Mouse (Mus musculus): ENCODE results near the gene Tpp1.

Tpp1 gene

DNA sequence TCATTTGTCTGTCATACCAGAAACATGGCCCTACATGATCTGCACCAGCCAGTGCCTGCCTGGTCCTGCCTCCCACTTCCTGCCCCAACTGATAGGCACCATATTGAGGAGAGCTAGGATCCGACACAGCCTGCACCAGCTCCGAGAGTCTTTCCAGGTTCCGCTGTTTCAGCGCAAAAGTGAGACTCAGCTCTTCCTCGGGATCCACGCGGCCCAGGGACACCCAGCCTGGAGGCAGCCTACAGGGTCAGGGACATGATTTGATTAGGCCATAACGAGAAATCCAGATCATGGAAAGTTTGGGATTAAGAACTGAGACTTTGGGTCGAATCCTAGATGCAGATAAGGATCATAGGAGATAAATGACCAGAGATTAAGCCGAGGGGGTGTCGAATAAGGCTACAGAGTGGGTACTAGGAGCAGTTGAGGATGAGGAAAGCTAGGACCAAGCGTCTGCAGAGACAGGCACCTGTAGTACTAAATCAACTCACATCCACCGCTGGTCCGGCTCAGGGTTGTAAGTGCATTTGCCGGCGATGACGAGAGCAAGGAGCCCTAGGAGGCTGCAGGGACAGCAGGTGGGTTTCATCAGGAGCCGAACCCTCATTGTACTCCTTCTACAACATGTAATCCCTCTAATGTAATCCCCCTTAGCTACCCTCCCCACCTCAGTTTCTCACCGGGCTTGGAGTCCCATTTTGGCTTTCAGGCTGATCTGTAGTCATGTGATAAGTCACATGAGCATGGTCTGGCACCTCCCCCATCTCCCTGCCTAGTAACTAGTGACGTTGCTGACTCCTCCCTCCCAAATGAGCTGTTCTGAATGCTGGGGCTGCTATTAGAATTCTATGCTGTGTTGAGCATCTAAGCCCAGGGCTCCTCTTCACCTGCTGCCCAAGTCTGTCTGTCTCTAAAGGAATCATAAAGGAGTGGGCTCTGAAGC is at the start of gene Tpp1:
Gene Tpp1 (minus strand): TSS at position 745 of the 943 bp plus-strand sequence.
- in situ Hi-C loops (cut with MboI, MseI), result no loop called here

DNA sequence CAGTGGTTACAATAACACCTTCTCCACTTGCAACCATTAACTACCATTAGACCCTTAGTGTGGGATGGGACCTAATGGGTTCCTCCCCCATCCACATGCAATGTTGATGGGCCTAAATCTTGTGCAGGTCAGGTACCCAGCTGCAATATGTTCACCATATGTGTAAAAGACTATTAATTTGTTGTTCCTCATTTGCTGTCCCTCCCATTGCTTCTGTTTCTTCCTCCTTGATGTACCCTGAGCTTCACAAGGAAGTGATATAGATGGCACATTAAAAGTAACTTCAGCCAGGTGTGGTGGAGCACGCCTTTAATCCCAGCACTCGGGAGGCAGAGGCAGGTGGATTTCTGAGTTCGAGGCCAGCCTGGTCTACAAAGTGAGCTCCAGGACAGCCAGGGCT is 44.9 kb upstream of the Tpp1 start:
- in situ Hi-C loops (cut with MboI, MseI), result no loop called here

DNA sequence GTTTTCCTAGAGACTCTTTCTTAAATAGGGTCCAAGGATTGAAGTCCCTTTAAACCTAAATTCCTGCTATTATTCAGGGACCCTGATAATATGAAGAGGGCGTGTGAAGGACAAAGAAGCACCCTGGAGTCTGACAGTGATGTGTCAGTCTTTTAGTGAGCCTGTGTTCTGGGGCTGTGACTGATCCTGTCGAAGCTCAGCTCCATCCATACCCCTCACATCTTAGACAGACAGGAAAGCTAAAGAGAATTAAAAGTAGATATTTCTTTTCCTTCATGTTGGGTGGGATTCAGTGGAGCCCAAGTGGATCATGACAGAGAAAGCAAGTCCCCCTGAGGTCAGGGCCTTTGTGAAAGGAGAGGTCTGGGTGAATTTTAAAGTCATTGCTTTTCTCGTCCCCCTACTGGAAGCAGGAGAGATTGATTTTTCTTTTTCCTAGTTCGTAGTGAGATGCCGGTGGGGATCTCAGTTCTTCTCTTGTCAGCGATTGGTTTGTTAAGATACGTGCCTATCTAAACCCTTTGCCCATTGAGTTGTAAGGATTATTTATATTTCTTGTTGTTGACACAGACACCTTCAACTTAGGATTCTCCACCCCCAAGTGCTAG is 43.8 kb upstream of the Tpp1 start:
- in situ Hi-C loops (cut with MboI, MseI), result no loop called here

DNA sequence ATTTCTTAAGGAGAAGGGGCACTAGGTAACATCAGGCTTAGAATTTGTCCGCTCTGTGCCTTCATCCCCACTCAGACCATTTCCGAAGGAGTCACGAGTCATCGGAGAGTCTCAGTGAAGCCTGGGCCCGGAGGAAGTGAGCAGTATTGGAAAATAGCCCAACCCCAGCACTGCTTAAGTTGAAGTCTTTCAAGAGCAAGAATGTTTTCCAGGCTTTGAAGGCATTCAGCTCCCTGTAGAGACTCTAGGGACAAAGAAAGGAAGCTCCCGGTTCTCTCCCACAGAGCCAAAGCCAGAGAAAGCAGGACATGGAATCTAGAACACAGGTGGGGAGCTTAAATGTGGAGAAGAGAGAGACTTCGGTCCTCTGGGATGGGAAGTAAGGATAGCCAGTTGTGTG is 41.7 kb upstream of the Tpp1 start:
- in situ Hi-C loops (cut with MboI, MseI), result no loop called here

- in situ Hi-C loops (cut with MboI, MseI), result no loop called here
These were observed 39.1 kb upstream of the Tpp1 start for GRCm38 (mm10) chr7:105791147-105791546.

DNA sequence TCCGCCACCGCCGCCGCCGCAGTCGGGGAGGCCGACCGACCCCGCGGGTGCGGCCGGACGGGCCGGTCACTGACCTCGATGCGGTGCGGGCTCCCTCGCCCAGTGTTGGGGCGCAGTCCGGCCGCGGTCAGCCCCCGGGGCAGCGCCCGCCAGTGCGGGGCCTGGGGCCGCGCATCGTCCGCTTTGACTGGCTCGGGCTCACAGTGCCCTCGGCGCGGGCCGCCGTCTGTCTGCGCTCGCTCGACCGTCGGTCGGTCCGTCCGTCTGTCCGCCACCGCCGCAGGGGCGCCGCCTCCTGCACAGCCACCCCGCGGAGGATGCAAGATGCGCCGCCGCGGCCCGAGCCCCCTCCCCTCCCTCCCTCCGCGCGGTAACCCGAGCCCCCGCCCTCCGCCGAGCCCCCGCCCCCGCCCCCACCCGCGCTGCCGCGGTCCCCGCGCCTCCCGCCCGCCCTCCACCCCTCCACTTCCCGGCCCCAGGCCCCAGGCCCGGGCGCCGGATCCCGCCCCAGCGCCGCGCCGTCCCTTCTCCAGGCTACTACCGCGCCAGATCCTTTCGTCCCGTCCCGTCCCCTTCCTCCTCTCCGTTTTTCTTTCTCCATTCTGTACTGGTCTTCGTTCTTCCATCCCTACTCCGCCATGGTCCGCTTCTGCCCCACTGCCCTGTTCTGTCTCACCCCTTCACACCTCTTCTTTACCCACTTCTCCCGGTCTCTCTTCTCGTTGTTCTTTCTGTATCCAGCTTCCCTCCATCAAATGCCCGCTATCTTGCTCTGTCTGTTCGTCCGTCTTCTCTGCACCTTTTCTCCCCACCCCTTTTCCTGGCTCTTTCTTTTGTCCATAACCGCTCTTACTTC is 35.5 kb upstream of the Tpp1 start, which contains the start of gene Dchs1:
Gene Dchs1 (minus strand): TSS at position 370 of the 856 bp plus-strand sequence.
- in situ Hi-C loops (cut with MboI, MseI), result no loop called here

DNA sequence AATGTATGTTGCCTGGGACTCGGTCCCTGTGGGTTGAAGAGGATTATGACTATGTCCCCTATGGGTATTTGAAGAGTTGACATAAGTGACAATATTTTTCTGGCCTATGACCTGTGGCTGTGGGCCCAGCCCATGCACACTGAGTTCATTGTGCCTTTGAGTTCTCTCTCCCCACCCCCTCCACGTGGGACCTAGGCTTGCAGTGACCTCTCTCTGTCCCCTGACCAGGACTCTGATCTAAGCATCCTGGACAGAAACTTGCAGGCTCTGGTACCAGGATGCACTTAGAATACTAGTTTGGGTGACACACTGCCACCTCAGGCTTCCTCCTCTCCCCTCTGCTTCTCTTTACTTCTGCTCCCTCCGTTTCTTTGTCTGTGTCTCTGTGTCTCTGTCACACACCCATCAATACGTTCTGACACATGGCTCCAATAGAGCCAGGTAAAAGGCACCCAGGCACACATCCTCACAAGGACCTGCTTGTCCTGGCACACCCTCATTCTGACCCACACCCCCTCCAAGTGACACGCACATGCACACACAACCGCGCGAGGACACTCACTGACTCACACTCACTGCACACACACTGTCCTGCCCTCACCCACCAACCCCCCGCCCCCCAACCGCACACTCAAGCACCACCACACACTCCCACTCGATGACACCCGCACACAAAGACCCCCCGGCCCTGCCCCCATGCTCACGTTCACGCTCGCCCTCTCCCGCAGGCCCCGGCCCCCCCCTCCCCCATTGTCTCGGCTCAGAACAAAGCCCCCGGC is 34.7 kb upstream of the Tpp1 start:
- in situ Hi-C loops (cut with MboI, MseI), result no loop called here

- in situ Hi-C loops (cut with MboI, MseI), result no loop called here
These were observed 32.5 kb upstream of the Tpp1 start for GRCm38 (mm10) chr7:105784556-105784955.

DNA sequence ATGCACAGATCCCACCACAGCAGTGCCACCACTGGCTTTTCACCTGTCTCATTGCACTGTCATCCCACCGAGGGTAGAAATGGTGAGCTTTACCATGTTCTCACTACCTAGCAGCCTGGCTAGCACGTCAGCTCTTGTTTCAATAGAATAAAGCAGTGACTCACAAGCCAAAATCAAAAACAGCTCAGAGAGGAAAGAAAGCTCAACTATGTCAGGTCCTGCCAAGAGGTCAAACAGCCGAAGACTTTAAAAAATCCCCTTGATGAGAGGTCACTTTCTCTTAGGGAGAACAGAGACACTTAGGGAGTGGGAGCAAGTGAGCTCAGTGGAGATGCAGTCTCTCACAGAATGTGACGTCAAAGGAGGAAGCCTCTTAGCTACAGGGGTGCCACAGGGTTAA is 31.8 kb upstream of the Tpp1 start:
- in situ Hi-C loops (cut with MboI, MseI), result no loop called here

DNA sequence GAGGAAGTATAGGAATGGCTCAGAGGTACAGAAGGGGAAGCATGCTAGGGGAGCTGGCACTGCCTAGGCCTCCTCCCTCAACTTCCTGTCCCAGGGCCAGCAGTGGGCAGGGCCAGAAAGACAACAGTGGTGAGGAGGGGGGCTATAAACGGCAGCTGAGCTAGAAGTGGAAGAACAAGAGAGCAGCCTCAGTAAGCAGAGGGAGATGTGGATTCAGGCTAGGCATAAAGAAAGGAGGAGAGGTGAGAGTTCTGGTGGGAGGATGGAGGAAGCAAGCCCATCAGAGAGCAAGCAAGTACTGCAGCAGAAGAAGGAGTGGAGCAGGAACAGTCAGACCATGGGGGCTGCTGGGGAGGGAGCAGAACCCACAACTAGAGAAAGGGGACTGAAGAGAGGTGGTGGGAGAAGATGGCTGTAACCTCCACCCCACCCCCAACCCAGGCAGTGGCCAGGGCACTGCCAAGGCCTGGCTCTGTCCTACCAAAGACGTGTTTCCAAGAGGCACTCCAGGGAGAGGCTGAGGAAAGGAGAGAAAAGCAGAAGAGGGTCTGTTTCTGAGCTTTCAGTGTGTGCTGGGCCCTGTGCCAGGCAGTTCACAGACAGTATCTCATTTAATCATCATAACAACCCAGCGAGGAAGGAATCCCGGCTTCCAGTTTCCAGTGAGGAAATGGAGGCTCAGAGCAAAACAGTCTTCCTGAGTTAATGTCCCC is 26.7 kb upstream of the Tpp1 start:
- in situ Hi-C loops (cut with MboI, MseI), result no loop called here

GRCm38 (mm10) chr7:105777797-105778552 is 25.9 kb upstream of the Tpp1 start:
- in situ Hi-C loops (cut with MboI, MseI), result no loop called here

- in situ Hi-C loops (cut with MboI, MseI), result no loop called here
These were observed 25.3 kb upstream of the Tpp1 start for GRCm38 (mm10) chr7:105777316-105777715.

DNA sequence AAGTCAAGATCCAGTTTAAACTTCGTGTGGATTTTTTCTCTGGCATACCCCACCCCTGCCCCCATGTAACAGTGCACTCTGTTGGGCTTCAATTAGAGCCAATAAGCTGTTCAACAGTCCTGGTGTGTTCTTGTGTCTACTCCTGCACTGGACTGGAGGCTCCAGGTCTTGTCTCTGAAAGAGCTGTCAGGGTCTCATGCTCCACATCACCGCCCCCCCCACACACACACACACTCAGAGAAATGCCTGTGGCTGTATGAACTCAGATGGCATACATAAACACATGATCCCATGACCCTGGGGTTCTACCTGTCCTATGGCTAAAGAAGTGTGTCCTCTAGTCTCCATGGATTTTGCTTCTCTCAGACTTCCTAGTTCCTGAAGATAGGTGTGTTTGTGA is 24.0 kb upstream of the Tpp1 start:
- in situ Hi-C loops (cut with MboI, MseI), result no loop called here

DNA sequence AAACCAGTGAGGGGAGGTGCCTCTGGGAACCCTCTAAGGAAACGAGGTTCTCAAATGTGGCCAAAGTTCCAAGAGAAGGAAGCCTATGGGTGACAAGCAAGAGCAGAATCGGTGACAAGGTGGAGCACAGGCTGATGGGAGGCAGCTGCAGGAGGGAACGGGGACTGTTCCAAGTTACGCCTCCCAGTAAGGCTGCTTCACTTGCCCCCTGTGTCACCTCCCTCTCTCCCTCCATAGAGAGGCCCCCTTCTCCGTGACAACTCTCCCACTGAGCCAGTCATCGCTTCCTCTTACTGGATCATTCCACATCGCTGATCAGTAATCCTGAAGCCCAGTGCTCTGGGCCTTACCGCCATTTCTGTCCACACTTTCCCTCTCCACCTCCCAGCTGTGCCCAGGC is 22.6 kb upstream of the Tpp1 start:
- in situ Hi-C loops (cut with MboI, MseI), result no loop called here

- in situ Hi-C loops (cut with MboI, MseI), result no loop called here
These were observed 21.0 kb upstream of the Tpp1 start for GRCm38 (mm10) chr7:105773041-105773440.

DNA sequence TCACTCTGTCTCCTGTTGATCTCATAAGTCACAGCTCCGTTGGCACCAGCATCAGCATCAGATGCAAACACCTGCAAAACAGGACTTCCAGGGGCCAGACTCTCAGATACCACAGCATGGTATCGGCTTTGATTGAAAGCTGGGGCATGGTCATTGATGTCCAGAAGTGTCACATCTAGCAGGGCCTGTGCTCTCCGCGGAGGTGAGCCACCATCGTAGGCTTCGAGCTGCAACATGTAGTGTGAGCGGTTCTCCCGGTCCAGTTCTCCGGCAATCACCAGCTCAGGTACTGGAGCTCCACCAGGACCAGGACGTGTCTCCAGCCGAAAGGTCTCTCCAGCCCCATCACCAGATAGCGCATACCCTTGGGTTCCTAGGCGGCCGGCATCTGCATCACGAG is 20.3 kb upstream of the Tpp1 start:
- in situ Hi-C loops (cut with MboI, MseI), result no loop called here

GRCm38 (mm10) chr7:105769959-105770358 is 17.9 kb upstream of the Tpp1 start:
- in situ Hi-C loops (cut with MboI, MseI), result no loop called here

GRCm38 (mm10) chr7:105767729-105768165 is 15.7 kb upstream of the Tpp1 start:
- in situ Hi-C loops (cut with MboI, MseI), result no loop called here

GRCm38 (mm10) chr7:105764331-105764730 is 12.3 kb upstream of the Tpp1 start:
- in situ Hi-C loops (cut with MboI, MseI), result no loop called here
